Mouse (Mus musculus) left cerebral cortex, postnatal 4 days (tissue): ENCODE measurements around the gene Dpf3. TPM values are rescaled to one million over a fixed set of nuclear protein-coding genes. Genes with fewer than 3 reads are reported as not detected.

Source experiments
- DNase-seq: peaks from one replicate; pipeline ENCODE4 v3.0.0-alpha.2; 2022
- intact Hi-C: fragments of 180-260 bp; cut with DNase I; formaldehyde crosslinking; loops from one replicate; pipeline ENCODE4 v1.15.1; 2025
- total RNA-seq, 2 experiments: library from RNA; stranded (reverse); gene quantifications; 2 replicates each; pipeline ENCODE4 v1.2.3; 2021

Gene Dpf3
- total RNA-seq, 2 experiments from 2014 or later: 7.0 to 11.0 TPM

- DNase-seq: peak; percentile 17
- intact Hi-C loops: no loop called here
These were observed 184.3 kb downstream of the Dpf3 start for GRCm38 (mm10) chr12:83303221-83303620.

- intact Hi-C loops: no loop called here
- DNase-seq: peak; percentile 87
These were observed 185.0 kb downstream of the Dpf3 start for GRCm38 (mm10) chr12:83302320-83303153.

- peak; percentile 59 for DNase-seq
- intact Hi-C loops: no loop called here
These were observed 185.7 kb downstream of the Dpf3 start for GRCm38 (mm10) chr12:83301616-83302319.

GRCm38 (mm10) chr12:83298358-83298757 lies 189.2 kb downstream of the Dpf3 start:
- no peak for DNase-seq
- intact Hi-C loops: no loop called here

- intact Hi-C loops: no loop called here
- no peak for DNase-seq
These were observed 192.5 kb downstream of the Dpf3 start for GRCm38 (mm10) chr12:83295031-83295430.

GRCm38 (mm10) chr12:83291915-83292314 lies 195.6 kb downstream of the Dpf3 start:
- no peak for DNase-seq

GRCm38 (mm10) chr12:83286496-83287492 lies 200.7 kb downstream of the Dpf3 start:
- DNase-seq: peak; percentile 65

More at GRCm38 (mm10) chr12:83291915-83292314, 195.6 kb downstream of the Dpf3 start:
- intact Hi-C loops: no loop called here

GRCm38 (mm10) chr12:83283591-83284320 lies 203.8 kb downstream of the Dpf3 start:
- intact Hi-C loops: no loop called here
- no peak for DNase-seq

More at GRCm38 (mm10) chr12:83286496-83287492, 200.7 kb downstream of the Dpf3 start:
- intact Hi-C loops: loop anchor here (1.0 kb wide), 1 partner anchor 9 kb away; no protein-coding TSS in a partner anchor

- intact Hi-C loops: loop anchor here (1.0 kb wide), 1 partner anchor 9 kb away; no protein-coding TSS in a partner anchor
- peak; percentile 95 for DNase-seq
These were observed 209.7 kb downstream of the Dpf3 start for GRCm38 (mm10) chr12:83277537-83278441.

GRCm38 (mm10) chr12:83271215-83271614 lies 216.3 kb downstream of the Dpf3 start:
- no peak for DNase-seq
- intact Hi-C loops: no loop called here

GRCm38 (mm10) chr12:83268504-83268922 lies 219.0 kb downstream of the Dpf3 start:
- DNase-seq: peak; percentile 89
- intact Hi-C loops: no loop called here

- intact Hi-C loops: no loop called here
- DNase-seq: no peak
These were observed 227.0 kb downstream of the Dpf3 start for GRCm38 (mm10) chr12:83260540-83260939.

GRCm38 (mm10) chr12:83254399-83254798 lies 233.1 kb downstream of the Dpf3 start:
- intact Hi-C loops: no loop called here
- DNase-seq: no peak

GRCm38 (mm10) chr12:83249066-83249465 lies 238.4 kb downstream of the Dpf3 start:
- DNase-seq: no peak
- intact Hi-C loops: no loop called here

- intact Hi-C loops: no loop called here
- DNase-seq: peak; percentile 73
These were observed 238.9 kb downstream of the Dpf3 start for GRCm38 (mm10) chr12:83248636-83249035.

- DNase-seq: no peak
- intact Hi-C loops: no loop called here
These were observed 239.8 kb downstream of the Dpf3 start for GRCm38 (mm10) chr12:83247669-83248068.

GRCm38 (mm10) chr12:83241022-83241421 lies 246.5 kb downstream of the Dpf3 start:
- DNase-seq: no peak
- intact Hi-C loops: no loop called here

- no peak for DNase-seq
- intact Hi-C loops: no loop called here
These were observed 246.9 kb downstream of the Dpf3 start for GRCm38 (mm10) chr12:83240571-83240970.

GRCm38 (mm10) chr12:83235781-83236180 lies 251.7 kb downstream of the Dpf3 start:
- intact Hi-C loops: no loop called here
- DNase-seq: no peak
